Mouse (Mus musculus) G1E (cell line): ENCODE data around the gene Mrvi1. TPM values are rescaled to one million over a fixed set of nuclear protein-coding genes. Genes with fewer than 3 reads are reported as not detected.

Experiments used
- ATAC-seq: 2 replicates; pipeline ENCODE4 v1.8.0; 2016; ENCODE audit warnings: mild to moderate bottlenecking; ENCODE audit not compliant: insufficient number of reproducible peaks, poor library complexity, low FRiP score, severe bottlenecking; ENCODE audit errors: extremely low read depth
- DNase-seq: peaks from one replicate; pipeline ENCODE4 v3.0.0; 2012; ENCODE audit warnings: low spot score
- H3K27me3 ChIP-seq: 2 replicates; pipeline ENCODE4 v1.6.1; 2012; ENCODE audit warnings: mild to moderate bottlenecking, low read length, inconsistent platforms; ENCODE audit not compliant: insufficient read depth
- H3K36me3 ChIP-seq: replicated peaks from 2 replicates; pipeline ENCODE3; 2012; ENCODE audit warnings: mild to moderate bottlenecking, inconsistent platforms
- H3K4me1 ChIP-seq: 2 replicates; pipeline ENCODE4 v1.6.1; 2012; ENCODE audit warnings: low read depth, low read length, inconsistent platforms, mixed read lengths; ENCODE audit not compliant: insufficient read depth
- H3K4me3 ChIP-seq: 2 replicates; pipeline ENCODE4 v1.5.1; 2012; ENCODE audit warnings: low read depth, mild to moderate bottlenecking, inconsistent platforms, low read length, moderate library complexity, mixed read lengths
- H3K9me3 ChIP-seq: replicated peaks from 2 replicates; pipeline ENCODE4 v1.6.1; 2012; ENCODE audit warnings: inconsistent platforms
- CTCF ChIP-seq: IDR thresholded peaks from 2 replicates; pipeline ENCODE4 v1.5.1; 2012; ENCODE audit warnings: low read depth, low read length, inconsistent platforms, mixed read lengths
- GATA1 ChIP-seq: IDR thresholded peaks from 2 replicates; pipeline ENCODE4 v1.6.1; 2012; ENCODE audit warnings: borderline replicate concordance, low read length, inconsistent platforms, mixed read lengths
- GATA2 ChIP-seq: IDR thresholded peaks from 2 replicates; pipeline ENCODE4 v1.6.1; 2012; ENCODE audit warnings: low read depth, low read length, inconsistent platforms, borderline replicate concordance
- POLR2AphosphoS5 ChIP-seq: IDR thresholded peaks from 2 replicates; pipeline ENCODE4 v1.6.1; 2012; ENCODE audit warnings: low read depth, low read length, inconsistent platforms; ENCODE audit not compliant: insufficient replicate concordance
- TAL1 ChIP-seq: conservative IDR thresholded peaks from 2 replicates; pipeline ENCODE4 v1.6.1; 2012; ENCODE audit warnings: low read depth, low read length, inconsistent platforms, mixed read lengths
- polyA plus RNA-seq: library from polyadenylated mRNA; stranded (reverse); fragments of >175 nt; gene quantifications from 2 replicates; pipeline ENCODE4 v1.2.3, GENCODE M21; 2012
- total RNA-seq, 2 experiments: library from RNA; stranded (forward) in 1 of 2; stranded (reverse) in 1 of 2; fragments of 200-1000 nt in 1 of 2; fragments of >200 nt in 1 of 2; fragmentation: Nextera tagmentation in 1 of 2; gene quantifications; 2 replicates each; pipeline ENCODE4 v1.2.3; 2014 to 2017

Mrvi1 gene
- total and polyA plus RNA-seq, 3 experiments, result 0.04 to 0.11 TPM; not detected in 1

DNA sequence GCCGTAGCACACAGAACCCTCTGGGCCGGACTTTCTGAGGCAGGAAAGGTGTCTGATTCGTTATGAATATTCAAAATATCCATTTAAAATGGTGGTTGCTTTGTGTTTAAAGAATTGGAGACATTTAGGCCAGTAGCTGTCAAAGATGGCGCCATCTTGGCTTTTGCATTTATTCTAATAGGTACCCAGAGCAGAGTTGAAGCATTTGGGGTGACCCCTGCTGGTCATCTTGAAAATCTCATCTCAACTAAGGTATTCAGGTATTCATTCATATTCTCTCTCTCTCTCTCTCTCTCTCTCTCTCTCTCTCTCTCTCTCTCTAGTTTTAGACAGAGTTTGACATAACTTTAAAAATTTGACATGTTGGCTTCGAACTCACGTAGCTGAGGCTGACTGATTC is 35.5 kb downstream of the Mrvi1 start:
- ATAC-seq, result no peak
- Histone ChIP-seq H3K36me3 (no peaks in the 10 kb centered on the region), H3K9me3 (no peaks in the 10 kb centered on the region), H3K4me3 (no peak overlapping the region), H3K4me1 (0 out of 2 replicates have a peak, but pooled peaks cover 6% of the 10 kb centered on the region), H3K27me3 (peaks cover 31% of the 10 kb centered on the region)
- TF ChIP-seq GATA2 (no peak), CTCF (no peak), POLR2AphosphoS5 (no peak)
- peak; percentile 28 for DNase-seq

DNA sequence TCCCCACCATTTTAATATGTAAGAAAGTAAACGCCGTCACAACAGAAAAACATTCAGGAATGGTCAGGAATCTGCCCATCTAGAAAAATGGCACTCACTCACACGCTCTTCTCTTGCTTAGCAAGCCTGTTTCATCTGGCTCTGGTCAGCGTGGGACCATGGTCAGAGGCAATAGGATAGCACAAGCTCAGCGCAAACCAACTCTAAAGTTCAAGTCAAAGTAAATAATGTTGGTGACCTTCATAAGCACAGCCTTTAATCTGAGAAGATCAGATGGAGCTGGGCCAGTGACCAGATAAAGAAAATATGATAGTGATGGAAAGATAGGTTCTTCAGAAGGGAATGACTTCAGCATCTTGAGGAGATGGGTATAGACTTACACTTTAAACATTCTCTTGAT is 37.9 kb downstream of the Mrvi1 start:
- H3K4me3 ChIP-seq, result no peak overlapping the region
- no peaks in the 10 kb centered on the region for H3K36me3 ChIP-seq
- peaks cover 9% of the 10 kb centered on the region for H3K4me1 ChIP-seq
- TF ChIP-seq TAL1, result no peak
- TF ChIP-seq CTCF, result no peak
- no peak for TF ChIP-seq GATA1
- no peak for TF ChIP-seq POLR2AphosphoS5
- TF ChIP-seq GATA2, result no peak
- H3K9me3 ChIP-seq, result no peaks in the 10 kb centered on the region
- DNase-seq, result no peak
- ATAC-seq, result no peak
- peaks cover 18% of the 10 kb centered on the region for H3K27me3 ChIP-seq

DNA sequence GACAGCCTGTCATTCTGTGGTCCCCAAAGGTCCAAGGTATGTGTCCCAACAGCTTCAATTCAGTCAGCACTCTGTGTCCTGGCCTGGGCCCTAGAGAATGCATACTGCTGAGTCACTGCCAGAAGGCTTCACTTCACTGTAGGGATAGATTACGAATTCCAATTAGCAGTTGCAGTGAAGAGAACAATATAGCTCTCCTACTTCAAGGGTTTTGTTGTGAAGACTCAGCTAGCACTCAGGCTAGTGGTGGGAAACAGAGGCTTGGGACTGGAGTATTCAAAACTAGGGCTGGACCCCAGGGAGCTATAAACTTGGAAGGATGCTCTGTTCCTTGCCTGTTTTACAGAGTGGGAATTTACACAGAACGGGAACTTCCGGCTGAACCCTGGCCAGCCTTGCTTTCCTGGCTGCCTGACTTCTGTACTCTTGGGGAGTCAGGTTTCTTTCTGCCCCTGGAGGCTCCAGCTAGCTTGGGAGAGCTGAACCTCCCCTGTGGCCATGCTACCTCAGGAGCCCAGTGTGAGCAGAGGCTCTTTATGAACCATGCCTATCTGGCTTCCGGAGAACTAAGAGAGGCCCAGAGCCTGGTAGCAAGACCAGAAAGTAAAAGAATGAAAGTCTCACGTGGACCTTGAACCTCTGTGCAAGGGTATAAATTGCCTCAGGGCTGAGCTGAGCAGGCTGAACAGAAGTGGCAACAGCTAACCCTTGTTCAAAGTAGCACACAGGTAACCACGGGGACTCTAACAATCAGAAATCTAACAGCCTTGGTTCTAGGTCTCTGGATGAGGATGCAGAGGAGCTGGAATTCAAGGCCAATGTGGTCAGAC is 40.3 kb downstream of the Mrvi1 start:
- Histone ChIP-seq H3K4me3 (no peak overlapping the region), H3K9me3 (no peaks in the 10 kb centered on the region), H3K27me3 (peaks cover 25% of the 10 kb centered on the region), H3K36me3 (no peaks in the 10 kb centered on the region), H3K4me1 (peaks cover 6% of the 10 kb centered on the region)
- no peak for DNase-seq
- TF ChIP-seq GATA1, result no peak
- no peak for TF ChIP-seq POLR2AphosphoS5
- no peak for TF ChIP-seq TAL1
- TF ChIP-seq CTCF, result no peak
- TF ChIP-seq GATA2, result no peak
- ATAC-seq, result no peak

DNA sequence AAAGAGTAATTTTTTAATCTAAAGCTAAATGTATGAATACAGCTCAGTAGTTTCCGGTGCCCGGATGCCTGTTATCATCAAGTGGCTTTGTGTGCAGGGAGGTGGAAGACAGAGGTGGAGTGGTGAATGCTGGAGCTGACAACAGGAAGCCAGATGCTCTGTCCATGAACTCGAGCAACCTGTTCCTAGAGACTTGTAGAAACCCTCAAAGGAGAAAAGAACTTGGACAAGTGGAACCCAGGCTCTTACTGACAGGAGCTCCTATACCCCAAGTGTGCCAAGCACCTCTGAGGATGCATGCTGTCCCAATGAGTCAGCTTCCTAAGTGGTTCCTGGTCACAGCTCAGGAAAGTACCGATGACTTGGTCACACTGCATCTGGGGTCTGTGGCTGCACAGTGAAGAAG is 41.1 kb downstream of the Mrvi1 start:
- peaks cover 6% of the 10 kb centered on the region for H3K4me1 ChIP-seq
- ATAC-seq, result no peak
- TF ChIP-seq GATA2, result no peak
- no peak for TF ChIP-seq GATA1
- no peak for TF ChIP-seq POLR2AphosphoS5
- TF ChIP-seq CTCF, result no peak
- no peak for TF ChIP-seq TAL1
- H3K9me3 ChIP-seq, result no peaks in the 10 kb centered on the region
- no peak overlapping the region for H3K4me3 ChIP-seq
- H3K27me3 ChIP-seq, result peaks cover 29% of the 10 kb centered on the region
- DNase-seq, result no peak
- no peaks in the 10 kb centered on the region for H3K36me3 ChIP-seq

DNA sequence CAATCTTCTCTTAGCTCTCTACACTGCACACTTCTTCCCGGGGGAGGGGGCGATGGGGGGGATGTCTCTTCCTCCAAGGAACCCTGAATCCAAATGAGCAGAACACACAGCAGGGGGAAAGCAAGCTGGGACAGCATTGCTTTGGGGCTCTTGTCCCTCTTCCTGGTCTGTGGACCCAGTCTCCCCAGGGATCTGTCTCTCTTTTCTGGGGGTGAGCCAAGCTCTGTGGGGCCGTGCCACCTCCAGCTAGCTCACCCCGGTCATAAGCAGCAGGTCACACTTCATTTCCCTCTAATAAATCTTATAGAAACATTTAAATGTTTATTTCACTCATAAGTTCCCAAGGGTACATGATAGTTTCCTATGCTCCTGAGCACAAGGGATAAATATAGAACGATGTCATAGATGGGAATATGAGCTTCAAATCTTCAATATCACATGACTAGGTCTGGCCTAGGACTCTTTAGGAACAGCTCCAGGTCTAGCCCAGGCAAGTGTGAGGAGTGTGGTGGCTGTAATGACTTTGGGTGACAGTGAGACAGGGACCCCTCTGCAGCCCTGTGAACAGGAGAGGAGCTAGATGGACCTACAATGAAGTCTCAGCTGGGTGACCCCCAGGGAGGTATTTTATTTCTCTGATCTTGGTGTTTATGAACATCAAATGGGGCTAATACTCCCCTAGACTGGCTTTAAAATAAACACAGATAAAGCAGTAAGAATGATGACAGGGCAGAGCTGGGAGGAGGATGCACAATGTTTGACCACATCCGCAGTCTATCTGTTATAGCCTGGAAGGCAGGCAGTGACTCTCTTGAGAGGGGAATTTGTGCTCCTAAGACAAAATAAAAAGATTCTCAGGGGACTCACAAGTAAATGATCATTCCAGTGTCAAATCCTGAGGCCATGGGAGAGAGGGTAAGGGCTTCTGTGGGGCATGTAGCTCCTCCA is 46.2 kb downstream of the Mrvi1 start:
- Histone ChIP-seq H3K4me3 (no peak overlapping the region), H3K27me3 (peaks cover 36% of the 10 kb centered on the region), H3K9me3 (no peaks in the 10 kb centered on the region), H3K4me1 (no peaks in the 10 kb centered on the region; the same call in 1 of the 2 replicates), H3K36me3 (no peaks in the 10 kb centered on the region)
- TF ChIP-seq GATA1 (no peak), CTCF (no peak), GATA2 (no peak), TAL1 (no peak), POLR2AphosphoS5 (no peak)
- ATAC-seq (no peak), DNase-seq (no peak)

DNA sequence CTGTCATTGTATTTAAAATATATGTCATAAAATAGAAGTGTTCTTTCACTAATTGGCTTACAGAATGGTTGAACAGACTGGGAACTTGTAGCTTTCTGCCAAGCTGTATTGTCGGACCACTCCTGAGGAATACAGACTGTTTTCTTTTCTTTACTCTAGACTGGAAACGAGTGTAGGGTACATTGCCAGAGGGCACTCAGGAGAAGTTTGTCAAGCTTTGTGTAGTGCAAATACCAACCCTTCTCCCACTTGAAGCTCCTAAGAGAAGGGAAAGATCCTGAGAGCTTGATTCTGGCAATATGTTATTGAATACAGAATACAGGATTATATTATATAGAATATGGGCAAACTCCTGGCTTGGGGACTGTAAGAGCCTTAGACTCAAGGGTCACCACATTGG is 48.3 kb downstream of the Mrvi1 start:
- no peak for TF ChIP-seq CTCF
- TF ChIP-seq GATA1, result no peak
- TF ChIP-seq TAL1, result no peak
- no peak for TF ChIP-seq POLR2AphosphoS5
- TF ChIP-seq GATA2, result no peak
- Histone ChIP-seq H3K9me3 (no peaks in the 10 kb centered on the region), H3K36me3 (no peaks in the 10 kb centered on the region), H3K27me3 (peaks cover 28% of the 10 kb centered on the region), H3K4me1 (no peaks in the 10 kb centered on the region), H3K4me3 (no peak overlapping the region)
- ATAC-seq, result no peak
- DNase-seq, result no peak
